Mouse (Mus musculus) cerebellum, adult 2 months (tissue): Measurements from ENCODE around the gene Chst8.

Experiments used
- CTCF ChIP-seq: fragments of 200-500 bp; IDR thresholded peaks from 2 replicates; pipeline ENCODE4 v1.5.1; 2011; ENCODE audit warnings: low read depth, mild to moderate bottlenecking, control low read depth, low read length, moderate library complexity, borderline replicate concordance; ENCODE audit not compliant: insufficient read depth
- POLR2A ChIP-seq: fragments of 200-500 bp; IDR thresholded peaks from 2 replicates; pipeline ENCODE4 v1.6.1; 2011; ENCODE audit warnings: low read length, control low read depth, borderline replicate concordance; ENCODE audit not compliant: insufficient read depth

GRCm38 (mm10) chr7:34643329-34643728 is 169.2 kb downstream of the Chst8 start:
- TF ChIP-seq CTCF = no peak
- no peak for TF ChIP-seq POLR2A
